Mouse (Mus musculus) E14TG2a.4 (cell line): ENCODE data around the gene Helz2.
A peak's percentile ranks its signal among the peaks of the same experiment; 100 is the strongest.

Experiments used
- H3K27me3 ChIP-seq: 2 replicates; pipeline ENCODE4 v1.6.1; 2014; ENCODE audit warnings: low read length, control low read depth; ENCODE audit not compliant: insufficient read depth
- H3K36me3 ChIP-seq: 2 replicates; pipeline ENCODE4 v1.6.1; 2014; ENCODE audit warnings: low read length, control low read depth; ENCODE audit not compliant: insufficient read depth
- H3K4me1 ChIP-seq: replicated peaks from 2 replicates; pipeline ENCODE4 v1.6.1; 2014; ENCODE audit warnings: low read depth, low read length, control low read depth
- H3K4me3 ChIP-seq: replicated peaks from 2 replicates; pipeline ENCODE4 v1.5.1; 2014; ENCODE audit warnings: mild to moderate bottlenecking, low read length
- H3K9me3 ChIP-seq: 2 replicates; pipeline ENCODE4 v1.6.1; 2014; ENCODE audit warnings: low read length, control low read depth
- CTCF ChIP-seq: conservative IDR thresholded peaks from 2 replicates; pipeline ENCODE4 v1.5.1; 2014; ENCODE audit warnings: low read length
- NANOG ChIP-seq: IDR thresholded peaks from 2 replicates; pipeline ENCODE4 v1.6.1; 2014; ENCODE audit warnings: borderline replicate concordance, low read length, mixed read lengths
- POU5F1 ChIP-seq: IDR thresholded peaks from 2 replicates; pipeline ENCODE4 v1.6.1; 2014; ENCODE audit warnings: low read length, borderline replicate concordance

Gene Helz2

DNA sequence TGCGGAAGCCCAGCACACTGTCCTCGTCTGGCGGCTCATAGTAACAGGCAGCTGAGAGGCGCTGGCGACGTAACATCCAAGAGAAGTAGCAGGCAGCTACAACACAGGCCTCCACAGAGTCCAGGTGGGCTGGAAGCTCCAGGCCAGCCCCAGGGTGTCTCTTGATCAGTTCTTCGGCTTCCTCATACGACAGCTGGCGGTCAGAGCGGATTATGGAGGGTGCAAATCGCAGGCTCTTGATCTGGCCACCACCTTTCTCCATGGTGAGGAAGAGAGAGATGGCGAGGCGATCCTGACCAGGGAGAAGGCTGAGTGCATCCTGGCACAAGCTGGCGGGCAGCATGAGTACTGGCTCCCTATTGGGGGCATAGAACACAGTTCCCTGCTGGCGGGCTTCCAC, 8.4 kb downstream of the Helz2 start:
- H3K27me3 ChIP-seq, result peaks cover 29% of the 10 kb centered on the region
- no peak for TF ChIP-seq NANOG
- TF ChIP-seq POU5F1, result no peak
- TF ChIP-seq CTCF, result no peak
- H3K36me3 ChIP-seq, result no peaks in the 10 kb centered on the region

DNA sequence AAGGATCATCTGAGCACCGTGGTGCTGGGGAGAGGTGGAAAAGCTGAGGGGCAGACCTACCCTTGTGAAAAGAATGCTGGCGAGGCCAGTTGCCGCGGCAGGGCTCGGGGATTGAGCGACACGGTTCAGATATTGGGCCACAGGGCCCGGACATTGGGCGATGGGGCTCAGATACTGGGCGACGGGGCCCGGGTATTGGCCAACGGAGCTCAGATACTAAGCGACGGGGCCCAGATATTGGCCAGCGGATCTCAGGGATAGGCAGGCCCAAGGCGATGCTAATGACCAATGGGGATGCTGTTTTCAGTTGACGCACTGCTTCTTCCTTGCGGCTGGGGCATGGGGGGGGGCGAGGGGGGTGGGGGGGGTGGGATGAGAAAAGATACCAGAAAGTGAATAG, 10.7 kb downstream of the Helz2 start:
- Histone ChIP-seq H3K4me1 (peaks cover 47% of the 10 kb centered on the region), H3K36me3 (no peaks in the 10 kb centered on the region), H3K27me3 (peaks cover 29% of the 10 kb centered on the region), H3K9me3 (0 out of 2 replicates have a peak, but pooled peaks cover 4% of the 10 kb centered on the region), H3K4me3 (no peak overlapping the region)
- no peak for TF ChIP-seq NANOG
- TF ChIP-seq CTCF, result no peak

More for the DNA sequence above, 8.4 kb downstream of the Helz2 start:
- Histone ChIP-seq H3K4me3 (peak overlapping the region; percentile 68), H3K4me1 (peaks cover 58% of the 10 kb centered on the region), H3K9me3 (0 out of 2 replicates have a peak, but pooled peaks cover 4% of the 10 kb centered on the region)

DNA sequence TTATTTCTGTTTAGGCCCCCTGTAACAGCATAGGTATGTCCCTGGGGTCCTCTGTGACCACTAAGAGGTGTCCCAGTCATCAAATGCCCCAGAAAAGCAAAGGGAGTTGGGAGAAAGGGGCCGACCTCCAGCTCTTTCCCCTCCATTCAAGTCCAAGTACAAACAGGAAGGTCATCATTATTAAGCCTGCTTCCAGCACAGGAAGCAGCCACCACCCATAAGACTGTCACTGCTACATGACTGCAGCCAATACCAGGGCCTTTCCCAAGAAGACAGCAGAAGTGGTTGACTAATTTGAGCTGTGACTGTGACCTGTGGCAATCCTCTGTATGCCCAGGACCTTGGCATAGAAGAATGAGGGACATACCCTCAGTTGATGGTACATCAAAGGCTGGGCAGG, 13.5 kb downstream of the Helz2 start:
- H3K27me3 ChIP-seq, result peaks cover 29% of the 10 kb centered on the region
- no peaks in the 10 kb centered on the region for H3K9me3 ChIP-seq
- TF ChIP-seq NANOG (no peak), CTCF (no peak), POU5F1 (no peak)

DNA sequence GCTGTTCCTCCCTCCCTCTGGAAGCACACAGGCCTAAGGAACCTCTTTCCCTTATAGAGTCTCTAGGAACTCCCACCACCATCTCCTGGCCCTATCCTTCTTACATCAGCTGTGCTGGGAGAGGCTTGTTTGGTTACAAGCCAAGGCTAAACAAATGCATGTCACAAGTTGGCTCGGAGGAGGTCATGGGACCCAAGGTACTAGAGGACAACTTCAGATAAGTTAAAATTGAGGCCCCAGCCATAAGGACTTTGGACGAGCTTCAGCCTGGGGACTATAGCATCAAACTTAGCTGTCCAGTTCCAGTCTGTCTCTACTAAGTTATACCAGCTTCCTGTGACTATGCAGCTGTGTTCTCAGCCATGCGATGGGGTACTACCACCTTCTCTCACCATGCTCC, 14.7 kb downstream of the Helz2 start:
- peaks cover 18% of the 10 kb centered on the region for H3K4me1 ChIP-seq
- H3K4me3 ChIP-seq, result no peak overlapping the region
- H3K27me3 ChIP-seq, result peaks cover 19% of the 10 kb centered on the region; the same call in 1 of the 2 replicates
- H3K9me3 ChIP-seq, result no peaks in the 10 kb centered on the region
- no peak for TF ChIP-seq CTCF
- TF ChIP-seq POU5F1, result no peak
- TF ChIP-seq NANOG, result no peak
- H3K36me3 ChIP-seq, result no peaks in the 10 kb centered on the region

More for the DNA sequence above, 13.5 kb downstream of the Helz2 start:
- H3K36me3 ChIP-seq, result no peaks in the 10 kb centered on the region
- no peak overlapping the region for H3K4me3 ChIP-seq
- H3K4me1 ChIP-seq, result peaks cover 29% of the 10 kb centered on the region

DNA sequence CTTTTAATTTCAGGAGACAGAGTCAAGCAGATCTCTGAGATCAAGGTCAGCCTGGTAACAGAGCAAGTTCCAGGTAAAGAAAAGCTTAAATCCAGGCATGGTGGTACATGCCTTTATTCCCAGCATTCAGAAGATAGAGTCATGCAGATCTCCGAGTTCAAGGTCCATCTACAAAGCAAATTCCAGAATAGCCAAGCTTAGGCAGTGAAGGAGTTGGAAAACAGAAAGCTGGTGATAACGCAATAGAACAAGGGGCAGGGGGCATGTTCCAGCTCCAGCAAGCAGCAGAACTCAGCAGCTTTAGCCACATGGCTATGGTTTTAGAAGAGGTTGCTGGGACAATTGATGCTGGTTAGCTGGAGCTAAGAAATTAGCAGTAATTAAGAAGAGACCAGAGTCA, 16.8 kb downstream of the Helz2 start:
- TF ChIP-seq NANOG, result no peak
- no peak for TF ChIP-seq POU5F1
- TF ChIP-seq CTCF, result no peak
- H3K4me3 ChIP-seq, result no peak overlapping the region
- H3K9me3 ChIP-seq, result no peaks in the 10 kb centered on the region
- H3K27me3 ChIP-seq, result peaks cover 10% of the 10 kb centered on the region
- peaks cover 27% of the 10 kb centered on the region for H3K4me1 ChIP-seq
- no peaks in the 10 kb centered on the region for H3K36me3 ChIP-seq

DNA sequence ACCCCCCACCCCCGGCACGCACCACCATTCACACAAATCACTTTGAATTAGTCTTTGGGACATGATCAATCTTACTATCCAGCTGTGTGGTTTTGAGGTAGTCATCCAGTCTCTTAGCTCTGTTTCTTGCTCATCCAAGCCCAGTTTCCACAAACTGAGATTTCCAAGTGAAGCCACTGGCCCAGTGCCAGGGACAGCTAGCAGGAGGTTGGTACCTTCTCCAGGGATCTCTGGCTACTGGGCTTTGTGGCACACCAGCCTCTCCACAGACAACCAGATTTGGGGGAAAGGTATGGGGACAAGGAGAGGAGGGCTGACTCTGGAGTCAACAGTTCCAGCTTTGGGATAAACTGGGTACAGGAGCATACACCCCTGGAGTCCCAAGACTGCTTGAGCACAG, 21.5 kb downstream of the Helz2 start:
- Histone ChIP-seq H3K27me3 (peaks cover 15% of the 10 kb centered on the region), H3K4me3 (peak overlapping the region; percentile 65; the same call in 1 of the 2 replicates), H3K4me1 (peaks cover 37% of the 10 kb centered on the region), H3K36me3 (no peaks in the 10 kb centered on the region), H3K9me3 (no peaks in the 10 kb centered on the region)
- TF ChIP-seq POU5F1 (no peak), NANOG (no peak), CTCF (no peak)

DNA sequence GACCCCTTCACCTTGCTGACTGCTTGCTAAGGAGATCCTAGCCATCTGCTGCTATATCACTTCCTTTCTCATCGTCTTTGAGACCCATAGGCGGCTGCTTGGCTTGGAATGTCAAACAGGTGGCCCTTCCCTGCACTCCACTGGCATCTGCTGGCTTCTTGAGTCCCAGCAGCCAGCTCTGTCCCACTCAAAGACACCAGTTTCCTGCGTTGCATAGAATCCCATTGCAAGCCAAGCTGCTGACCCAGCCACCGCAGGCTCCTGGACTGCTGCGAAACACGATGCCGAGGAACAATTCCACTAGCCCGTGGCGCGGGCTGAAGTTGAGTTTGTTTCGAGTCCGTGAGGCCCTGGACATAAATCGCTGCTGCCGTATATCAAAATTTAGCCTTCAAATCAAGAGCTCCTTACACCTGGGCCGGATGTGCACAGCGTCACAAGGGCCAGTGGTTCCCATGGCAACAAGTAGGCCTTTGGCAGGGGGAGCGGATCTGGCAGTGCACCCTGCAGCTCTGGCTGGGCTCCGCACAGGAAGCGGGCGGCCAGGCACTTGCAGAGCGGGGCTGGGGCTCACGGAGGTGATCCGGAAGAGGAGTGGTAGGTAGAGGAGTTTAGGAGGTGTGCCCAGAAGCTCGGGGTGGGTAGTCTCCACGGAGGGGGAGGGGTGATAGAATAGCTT, 22.1 kb downstream of the Helz2 start, which contains the start of gene Fndc11:
TSS of gene Fndc11 (plus strand) at position 476 of the 679 bp plus-strand sequence.
- no peak for TF ChIP-seq POU5F1
- no peak for TF ChIP-seq CTCF
- no peak for TF ChIP-seq NANOG

DNA sequence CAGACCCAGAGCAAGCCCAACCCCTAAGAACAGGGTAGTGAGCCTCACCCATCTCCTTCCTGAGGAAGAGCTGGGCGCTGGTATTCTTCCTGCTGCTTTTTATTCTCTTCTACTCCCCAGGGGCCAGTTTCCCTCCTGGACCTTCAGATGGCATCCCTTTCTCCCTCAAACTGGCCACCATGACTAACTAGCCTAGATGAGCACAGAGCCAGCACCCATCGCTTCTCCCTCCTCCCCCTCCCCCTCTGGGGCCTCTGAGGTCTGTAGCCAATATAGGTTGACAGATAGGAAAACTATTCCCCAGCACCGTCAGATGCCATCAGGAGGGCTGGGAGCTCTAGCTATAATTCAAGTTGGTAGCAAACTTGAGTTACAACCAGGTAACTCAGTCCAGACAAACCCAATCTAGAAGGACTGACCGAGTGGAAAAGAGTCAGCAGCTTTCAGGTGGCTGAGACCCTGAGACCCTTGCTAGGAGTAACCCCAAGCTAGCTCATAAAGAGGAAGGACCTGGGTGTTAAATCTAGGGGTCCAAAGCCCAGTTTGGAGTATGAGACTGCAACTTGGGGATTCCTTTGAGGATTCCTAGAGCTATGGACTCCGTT, 22.8 kb downstream of the Helz2 start:
- peak overlapping the region; percentile 65; the same call in 1 of the 2 replicates for H3K4me3 ChIP-seq
- H3K36me3 ChIP-seq, result no peaks in the 10 kb centered on the region
- peaks cover 41% of the 10 kb centered on the region for H3K4me1 ChIP-seq
- TF ChIP-seq POU5F1, result no peak
- TF ChIP-seq CTCF, result no peak
- no peak for TF ChIP-seq NANOG
- H3K9me3 ChIP-seq, result no peaks in the 10 kb centered on the region
- peaks cover 25% of the 10 kb centered on the region for H3K27me3 ChIP-seq

More for the DNA sequence above, 22.1 kb downstream of the Helz2 start, which contains the start of gene Fndc11:
- H3K4me3 ChIP-seq, result peak within 1 kb of the TSS; percentile 65
- no peaks in the 10 kb centered on the region for H3K9me3 ChIP-seq
- peaks cover 20% of the 10 kb centered on the region for H3K27me3 ChIP-seq
- peaks cover 37% of the 10 kb centered on the region for H3K4me1 ChIP-seq
- no peaks in the 10 kb centered on the region for H3K36me3 ChIP-seq

DNA sequence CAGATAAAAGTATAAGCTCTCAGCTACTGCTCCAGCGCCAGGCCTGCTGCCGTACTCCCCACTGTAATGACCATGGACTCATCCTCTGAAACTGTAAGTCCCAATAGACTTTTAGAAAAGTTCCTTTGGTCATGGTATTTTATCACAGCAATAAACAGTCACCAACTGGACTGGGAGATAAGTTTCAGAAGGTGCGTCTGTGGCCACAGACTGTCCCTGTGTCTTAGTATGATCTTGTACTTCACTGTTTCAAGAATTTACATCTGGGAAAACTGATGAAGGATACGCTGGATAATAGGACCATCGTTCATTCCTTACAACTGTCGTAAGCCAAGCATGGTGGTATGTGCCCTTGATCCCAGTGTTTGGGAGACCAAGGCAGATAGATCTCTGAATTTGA, 25.8 kb downstream of the Helz2 start:
- no peaks in the 10 kb centered on the region for H3K36me3 ChIP-seq
- no peak for TF ChIP-seq POU5F1
- TF ChIP-seq NANOG, result no peak
- no peak for TF ChIP-seq CTCF
- H3K27me3 ChIP-seq, result peaks cover 44% of the 10 kb centered on the region
- no peak overlapping the region for H3K4me3 ChIP-seq
- no peaks in the 10 kb centered on the region for H3K9me3 ChIP-seq
- H3K4me1 ChIP-seq, result peaks cover 57% of the 10 kb centered on the region
